Mouse (Mus musculus): ENCODE measurements around the gene Pdk4. TPM values are rescaled to one million over a fixed set of nuclear protein-coding genes. Genes with fewer than 3 reads are reported as not detected.

Gene Pdk4
- polyA plus RNA-seq, 1 experiment from 2014 or later = 0.86 TPM

DNA sequence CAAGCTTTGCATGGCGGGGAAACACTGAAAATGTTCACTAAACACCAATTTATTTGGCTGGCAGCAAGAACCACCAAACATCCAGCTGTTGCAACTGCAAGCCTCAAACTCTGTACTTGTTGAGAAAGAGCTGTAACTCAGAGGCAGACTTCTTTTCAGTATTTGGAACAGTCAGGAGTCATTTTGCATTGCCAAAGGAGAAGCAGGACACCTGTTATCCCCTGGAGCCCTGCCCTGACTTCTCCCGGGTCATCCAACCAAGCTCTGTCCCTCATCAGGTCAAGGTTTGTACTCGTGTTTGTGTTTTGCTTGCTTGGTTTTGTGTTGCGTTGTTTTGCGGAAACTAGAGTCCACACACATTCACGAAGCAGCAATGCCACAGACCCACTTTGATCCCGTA is 11.1 kb downstream of the Pdk4 start:
- H3K27ac ChIP-seq (replicated peaks) = no peak overlapping the region
- WGBS = 87% methylated on average over 7 of the region's 7 CpGs
- H3K9ac ChIP-seq (replicated peaks) = no peak overlapping the region
- no peaks in the 10 kb centered on the region for H3K4me1 ChIP-seq
- no peak overlapping the region for H3K4me3 ChIP-seq (replicated peaks)
- H3K4me2 ChIP-seq = no peak overlapping the region
- no peaks in the 10 kb centered on the region for H3K36me3 ChIP-seq
- H3K9me3 ChIP-seq (replicated peaks) = no peaks in the 10 kb centered on the region
- no peaks in the 10 kb centered on the region for H3K27me3 ChIP-seq (replicated peaks)
- ATAC-seq (ENCODE audit: low FRiP score) = no peak

DNA sequence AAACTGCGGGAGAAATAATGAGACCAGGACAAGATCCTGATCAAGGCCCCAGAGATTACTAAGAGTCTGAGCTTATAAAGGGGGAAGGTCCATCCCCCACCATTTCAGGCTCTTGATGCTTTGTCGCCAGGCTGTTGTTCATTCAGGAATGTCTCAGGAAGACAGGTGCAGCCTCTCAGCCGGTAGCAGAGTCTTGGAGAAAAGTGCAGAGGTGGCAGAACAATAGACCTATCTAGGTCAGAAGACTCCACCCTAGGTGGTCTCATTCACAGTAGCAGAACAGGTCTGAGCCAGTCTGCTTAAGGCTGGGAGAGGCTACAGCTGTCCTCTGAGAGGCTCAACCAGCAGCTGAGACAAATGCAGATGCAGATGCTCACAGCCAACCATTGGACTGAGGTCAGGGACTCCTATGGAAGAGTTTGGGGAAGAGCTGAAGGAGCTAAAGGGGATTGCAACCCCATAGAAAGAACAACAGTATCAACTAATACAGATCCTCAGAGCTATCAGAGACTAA is 13.8 kb downstream of the Pdk4 start:
- 72% methylated on average over 3 of the region's 3 CpGs for WGBS
- H3K4me1 ChIP-seq = no peaks in the 10 kb centered on the region
- H3K27ac ChIP-seq (replicated peaks) = no peak overlapping the region
- H3K9me3 ChIP-seq (replicated peaks) = no peaks in the 10 kb centered on the region
- no peaks in the 10 kb centered on the region for H3K36me3 ChIP-seq
- H3K9ac ChIP-seq (replicated peaks) = no peak overlapping the region
- H3K4me3 ChIP-seq (replicated peaks) = no peak overlapping the region
- no peaks in the 10 kb centered on the region for H3K27me3 ChIP-seq (replicated peaks)
- no peak overlapping the region for H3K4me2 ChIP-seq
- ATAC-seq (ENCODE audit: low FRiP score) = no peak

DNA sequence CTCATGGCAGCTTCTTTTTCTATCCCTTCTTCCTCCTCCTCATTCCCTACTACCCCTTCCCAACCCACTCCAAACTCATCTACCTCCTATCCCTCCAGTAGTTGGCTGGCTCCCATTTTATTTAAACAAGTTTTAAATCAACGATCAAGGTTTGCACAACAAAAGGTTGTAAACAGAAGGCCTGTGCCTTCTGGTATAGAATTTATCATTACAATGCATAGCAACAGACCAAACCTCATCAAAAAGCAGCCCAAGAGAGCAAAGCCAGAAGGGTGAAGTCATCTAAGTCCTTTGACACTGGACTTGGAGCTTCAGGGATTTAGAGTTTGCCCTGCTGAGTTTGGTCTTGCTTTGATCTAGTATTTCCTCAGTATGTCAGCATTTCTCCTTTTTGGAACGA is 15.0 kb downstream of the Pdk4 start:
- Histone ChIP-seq H3K27ac (replicated peaks) (no peak overlapping the region), H3K4me1 (no peaks in the 10 kb centered on the region), H3K27me3 (replicated peaks) (no peaks in the 10 kb centered on the region), H3K4me3 (replicated peaks) (no peak overlapping the region), H3K9me3 (replicated peaks) (no peaks in the 10 kb centered on the region), H3K4me2 (no peak overlapping the region), H3K9ac (replicated peaks) (no peak overlapping the region), H3K36me3 (no peaks in the 10 kb centered on the region)
- no peak for ATAC-seq (ENCODE audit: low FRiP score)
- 95% methylated on average over 2 of the region's 2 CpGs for WGBS

DNA sequence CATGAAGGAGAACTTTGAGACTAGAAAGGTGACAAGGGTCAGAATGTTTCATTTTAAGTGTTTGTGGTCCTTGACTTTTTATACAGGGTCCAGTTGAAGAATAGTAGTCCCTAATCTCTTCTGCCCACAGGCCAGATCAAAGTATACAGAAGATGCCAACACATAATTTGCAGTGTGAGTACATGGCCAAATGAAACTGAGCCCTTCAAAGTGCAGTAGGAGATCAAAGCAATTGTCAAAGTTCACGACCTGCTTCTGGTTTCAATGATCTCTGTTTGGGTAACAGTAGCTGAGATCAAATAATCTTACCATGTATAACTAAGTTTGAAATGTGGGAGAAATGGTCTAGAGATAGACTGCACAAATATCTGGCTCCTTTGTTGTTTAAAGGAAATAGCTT is 22.1 kb downstream of the Pdk4 start:
- no peaks in the 10 kb centered on the region for H3K36me3 ChIP-seq
- no peaks in the 10 kb centered on the region for H3K4me1 ChIP-seq
- no peak overlapping the region for H3K27ac ChIP-seq (replicated peaks)
- 63% methylated on average over 1 of the region's 1 CpGs for WGBS
- no peaks in the 10 kb centered on the region for H3K27me3 ChIP-seq (replicated peaks)
- no peak overlapping the region for H3K4me3 ChIP-seq (replicated peaks)
- H3K4me2 ChIP-seq = no peak overlapping the region
- no peak for ATAC-seq (ENCODE audit: low FRiP score)
- H3K9ac ChIP-seq (replicated peaks) = no peak overlapping the region
- H3K9me3 ChIP-seq (replicated peaks) = no peaks in the 10 kb centered on the region

DNA sequence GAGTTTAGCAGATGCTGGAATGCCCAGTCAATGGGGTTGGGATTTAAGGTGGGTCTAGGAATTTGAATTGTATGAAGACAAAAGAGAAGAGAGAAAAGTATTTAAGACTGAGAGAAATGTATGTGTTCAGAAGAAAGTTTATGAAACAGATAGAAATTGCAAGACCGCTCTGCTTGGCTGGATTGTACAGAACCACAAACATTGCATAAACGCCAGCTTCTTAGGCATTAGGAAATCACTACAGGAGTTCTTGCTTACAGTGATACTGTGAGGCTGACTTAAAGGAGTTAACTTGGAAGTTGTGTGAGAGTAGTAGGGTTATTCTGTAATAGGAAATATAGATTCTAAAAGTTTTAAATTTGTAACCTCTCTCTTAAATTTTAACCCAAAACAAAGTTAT is 23.4 kb downstream of the Pdk4 start:
- Histone ChIP-seq H3K36me3 (no peaks in the 10 kb centered on the region), H3K9me3 (replicated peaks) (no peaks in the 10 kb centered on the region)
- WGBS = 96% methylated on average over 2 of the region's 2 CpGs

DNA sequence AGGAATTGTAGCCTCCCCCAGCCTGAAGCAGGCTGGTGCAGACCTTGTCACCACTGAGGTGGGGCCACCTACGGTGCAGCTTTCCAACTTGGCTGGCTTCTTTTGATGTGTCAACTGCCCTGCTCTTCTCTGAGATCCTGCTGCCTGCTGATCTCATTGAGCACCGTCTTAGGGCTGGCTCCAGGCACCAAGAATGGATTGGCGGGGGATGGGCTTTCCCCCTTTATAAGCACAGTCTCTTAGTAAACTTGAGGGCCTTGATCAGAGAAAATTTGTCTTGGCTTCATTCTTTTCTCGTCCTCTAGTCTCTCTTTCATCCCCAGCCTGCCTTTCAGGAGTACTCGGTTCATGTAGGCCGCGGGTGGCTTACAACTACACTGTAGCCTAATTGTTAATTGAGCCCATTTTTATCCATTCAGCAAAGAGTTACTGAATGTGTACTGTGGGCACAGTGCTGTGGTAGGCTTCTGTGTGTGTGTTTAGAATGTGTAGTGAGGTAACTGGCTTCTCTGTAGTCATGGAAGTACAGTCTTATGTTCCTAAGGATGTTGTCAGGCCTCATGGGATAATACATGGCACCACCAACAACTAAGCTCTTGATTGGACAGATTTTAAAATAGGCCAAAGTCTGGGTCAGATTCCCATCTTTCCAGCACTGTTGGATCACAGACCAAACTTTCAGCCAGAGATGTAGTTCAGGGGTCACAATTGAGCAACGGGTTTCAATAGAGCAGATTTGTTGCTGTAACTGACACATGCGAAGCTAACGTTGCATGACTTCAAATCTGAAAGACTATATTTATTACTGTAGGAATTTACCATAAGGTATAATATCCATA is 25.4 kb downstream of the Pdk4 start:
- no peaks in the 10 kb centered on the region for H3K4me1 ChIP-seq
- no peaks in the 10 kb centered on the region for H3K9me3 ChIP-seq (replicated peaks)
- H3K27me3 ChIP-seq (replicated peaks) = no peaks in the 10 kb centered on the region
- H3K9ac ChIP-seq (replicated peaks) = no peak overlapping the region
- WGBS = 74% methylated on average over 10 of the region's 10 CpGs
- no peak overlapping the region for H3K4me3 ChIP-seq (replicated peaks)
- H3K36me3 ChIP-seq = no peaks in the 10 kb centered on the region
- ATAC-seq (ENCODE audit: low FRiP score) = no peak
- no peak overlapping the region for H3K4me2 ChIP-seq
- no peak overlapping the region for H3K27ac ChIP-seq (replicated peaks)

More for the DNA sequence above, 23.4 kb downstream of the Pdk4 start:
- Histone ChIP-seq H3K4me2 (no peak overlapping the region), H3K4me3 (replicated peaks) (no peak overlapping the region), H3K4me1 (no peaks in the 10 kb centered on the region), H3K27ac (replicated peaks) (no peak overlapping the region), H3K9ac (replicated peaks) (no peak overlapping the region), H3K27me3 (replicated peaks) (no peaks in the 10 kb centered on the region)
- no peak for ATAC-seq (ENCODE audit: low FRiP score)

DNA sequence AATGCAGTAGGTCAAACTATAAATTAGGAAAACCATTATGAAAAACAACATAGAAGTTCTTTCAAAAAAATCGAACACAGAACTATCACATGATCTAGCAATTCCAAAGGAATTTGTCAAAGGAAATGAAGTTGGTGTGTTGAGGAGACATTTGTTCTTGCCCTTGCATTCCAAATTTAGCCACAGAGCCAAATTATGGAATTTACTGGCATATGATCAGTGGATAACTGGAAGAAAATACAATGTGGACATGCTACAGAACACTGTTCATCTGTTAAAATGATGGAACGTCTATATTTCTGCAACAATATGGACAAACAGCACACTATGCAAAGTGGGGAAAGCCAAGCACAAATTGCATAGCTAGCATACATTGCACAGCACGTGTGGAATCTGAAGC is 40.3 kb downstream of the Pdk4 start:
- Histone ChIP-seq H3K27me3 (replicated peaks) (no peaks in the 10 kb centered on the region), H3K9me3 (replicated peaks) (no peaks in the 10 kb centered on the region), H3K4me2 (no peak overlapping the region), H3K9ac (replicated peaks) (no peak overlapping the region), H3K36me3 (no peaks in the 10 kb centered on the region), H3K4me1 (no peaks in the 10 kb centered on the region), H3K4me3 (replicated peaks) (no peak overlapping the region), H3K27ac (replicated peaks) (no peak overlapping the region)
- WGBS = 77% methylated on average over 3 of the region's 3 CpGs
- ATAC-seq (ENCODE audit: low FRiP score) = no peak

DNA sequence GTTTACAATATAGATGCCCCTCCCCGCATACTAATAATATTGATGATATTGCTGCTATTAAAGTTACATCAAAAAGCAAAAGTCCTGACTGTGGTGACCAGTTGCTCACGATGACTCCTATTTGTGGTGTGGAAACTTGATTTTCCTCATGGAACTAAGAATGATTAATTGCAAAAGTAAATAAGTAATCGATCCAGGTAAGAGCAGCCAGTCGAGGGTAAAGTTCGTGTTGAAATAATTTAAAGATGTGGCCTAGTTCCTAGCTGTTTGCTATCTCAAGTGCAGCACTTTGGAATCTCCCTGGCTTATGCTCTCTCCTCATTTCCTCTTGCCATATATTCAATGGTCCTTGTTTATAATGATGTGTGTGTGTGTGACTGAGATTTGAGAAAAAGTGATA is 46.2 kb downstream of the Pdk4 start:
- WGBS = 93% methylated on average over 5 of the region's 5 CpGs

DNA sequence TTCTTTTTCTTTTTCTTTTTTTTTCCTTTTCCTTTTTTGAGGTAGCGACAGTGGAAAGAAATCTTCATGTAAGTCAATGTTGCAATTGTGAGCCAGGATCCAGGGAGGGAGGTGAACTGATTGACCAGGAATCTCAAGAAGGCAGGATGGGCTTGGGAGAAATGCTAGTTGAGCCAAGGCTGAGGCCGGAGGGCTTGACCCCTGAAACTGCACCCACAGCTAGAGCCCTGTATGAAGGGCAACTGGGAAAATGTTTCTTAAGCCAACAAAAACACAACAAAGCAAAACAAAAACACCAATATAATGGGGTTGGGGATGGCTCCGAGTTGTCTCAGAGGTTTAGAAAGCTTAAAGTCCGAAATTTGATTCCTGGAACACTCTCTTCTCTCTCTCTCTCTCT is 47.7 kb downstream of the Pdk4 start:
- 75% methylated on average over 4 of the region's 4 CpGs for WGBS
- H3K9me3 ChIP-seq (replicated peaks) = no peaks in the 10 kb centered on the region
- H3K36me3 ChIP-seq = no peaks in the 10 kb centered on the region
- H3K27ac ChIP-seq (replicated peaks) = no peak overlapping the region
- no peak overlapping the region for H3K4me3 ChIP-seq (replicated peaks)
- no peaks in the 10 kb centered on the region for H3K4me1 ChIP-seq
- no peak overlapping the region for H3K4me2 ChIP-seq
- no peak overlapping the region for H3K9ac ChIP-seq (replicated peaks)
- no peaks in the 10 kb centered on the region for H3K27me3 ChIP-seq (replicated peaks)
- no peak for ATAC-seq (ENCODE audit: low FRiP score)

More for the DNA sequence above, 46.2 kb downstream of the Pdk4 start:
- Histone ChIP-seq H3K27ac (replicated peaks) (no peak overlapping the region), H3K27me3 (replicated peaks) (no peaks in the 10 kb centered on the region), H3K4me3 (replicated peaks) (no peak overlapping the region), H3K4me2 (no peak overlapping the region), H3K36me3 (no peaks in the 10 kb centered on the region), H3K9me3 (replicated peaks) (no peaks in the 10 kb centered on the region), H3K4me1 (no peaks in the 10 kb centered on the region), H3K9ac (replicated peaks) (no peak overlapping the region)
- no peak for ATAC-seq (ENCODE audit: low FRiP score)

DNA sequence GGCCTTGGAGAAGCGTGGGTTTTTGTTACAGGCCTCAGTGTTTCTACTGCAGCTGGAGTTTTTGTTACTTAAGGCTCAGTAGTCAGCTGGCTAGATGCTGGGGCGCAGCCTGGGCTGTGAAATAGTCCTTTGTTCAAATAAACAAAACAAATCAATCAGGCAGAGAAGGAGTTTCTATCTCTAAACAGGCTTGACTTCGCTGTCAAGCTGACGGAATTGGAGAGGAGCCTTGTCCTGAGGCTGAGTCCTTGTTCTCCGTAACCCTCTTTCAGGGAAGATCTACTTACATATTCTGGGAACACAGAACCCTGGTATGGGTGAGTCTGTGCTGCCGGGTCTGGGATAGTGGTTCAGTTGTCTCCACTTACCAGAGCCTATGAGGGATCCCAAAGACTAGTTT is 48.6 kb downstream of the Pdk4 start:
- H3K4me3 ChIP-seq (replicated peaks) = no peak overlapping the region
- H3K27ac ChIP-seq (replicated peaks) = no peak overlapping the region
- no peak overlapping the region for H3K9ac ChIP-seq (replicated peaks)
- no peak overlapping the region for H3K4me2 ChIP-seq
- H3K4me1 ChIP-seq = peaks cover 3% of the 10 kb centered on the region; the same call in 1 of the 2 replicates
- no peaks in the 10 kb centered on the region for H3K27me3 ChIP-seq (replicated peaks)
- no peaks in the 10 kb centered on the region for H3K9me3 ChIP-seq (replicated peaks)
- ATAC-seq (ENCODE audit: low FRiP score) = no peak
- WGBS = 39% methylated on average over 6 of the region's 6 CpGs
- no peaks in the 10 kb centered on the region for H3K36me3 ChIP-seq

DNA sequence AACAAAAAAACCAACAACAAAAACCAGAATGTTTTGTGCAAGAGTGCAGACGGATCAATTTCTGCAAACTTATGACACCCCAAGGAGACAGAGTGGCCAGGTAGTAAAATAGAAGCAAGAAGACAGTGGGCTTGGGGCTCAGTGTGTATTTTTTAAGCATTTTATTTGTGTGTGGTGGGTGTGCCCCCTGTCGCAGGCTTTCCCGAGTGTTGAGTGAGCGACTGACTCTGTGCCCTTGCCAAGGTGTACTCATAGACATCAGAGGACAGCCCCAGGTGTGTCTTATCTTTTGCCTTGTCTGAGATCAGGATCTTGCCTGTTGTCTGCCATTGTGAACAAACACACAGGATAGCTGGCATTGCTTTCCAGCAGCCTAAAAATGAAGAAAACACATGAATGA is 49.1 kb downstream of the Pdk4 start:
- Histone ChIP-seq H3K27ac (replicated peaks) (no peak overlapping the region), H3K36me3 (no peaks in the 10 kb centered on the region), H3K9ac (replicated peaks) (no peak overlapping the region), H3K4me1 (peaks cover 4% of the 10 kb centered on the region; the same call in 1 of the 2 replicates), H3K9me3 (replicated peaks) (no peaks in the 10 kb centered on the region), H3K4me2 (no peak overlapping the region), H3K27me3 (replicated peaks) (no peaks in the 10 kb centered on the region), H3K4me3 (replicated peaks) (no peak overlapping the region)
- no peak for ATAC-seq (ENCODE audit: low FRiP score)
- 89% methylated on average over 4 of the region's 4 CpGs for WGBS

DNA sequence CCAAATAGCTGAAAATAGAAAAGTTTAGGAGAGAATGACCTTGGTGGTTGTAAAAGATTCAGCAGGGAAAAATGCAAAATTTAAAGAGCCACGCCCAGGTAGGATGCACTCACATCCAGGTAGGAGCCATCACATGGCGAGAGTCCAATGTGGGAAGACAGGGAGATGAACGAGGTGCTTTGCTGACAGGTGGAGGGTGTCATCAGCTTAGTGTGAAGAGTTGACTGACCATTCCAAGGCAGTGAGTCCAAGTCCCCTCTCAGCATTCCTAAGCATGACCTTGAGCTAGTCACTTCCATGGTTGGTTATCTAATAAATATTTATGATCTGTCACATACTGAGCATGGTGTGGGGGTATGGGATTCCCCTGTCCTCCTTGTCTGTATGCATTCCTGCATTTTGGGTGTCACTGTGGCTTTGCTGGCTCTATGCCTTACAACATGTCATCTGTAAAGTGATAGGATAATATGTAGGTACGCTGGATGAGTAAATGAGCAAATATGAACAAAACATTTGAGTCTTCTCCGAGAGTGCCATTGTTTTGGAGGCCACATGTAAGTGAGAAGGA is 51.7 kb downstream of the Pdk4 start:
- no peaks in the 10 kb centered on the region for H3K9me3 ChIP-seq (replicated peaks)

More for the DNA sequence above, 51.7 kb downstream of the Pdk4 start:
- Histone ChIP-seq H3K4me1 (peaks cover 4% of the 10 kb centered on the region; the same call in 1 of the 2 replicates), H3K4me2 (no peak overlapping the region), H3K4me3 (replicated peaks) (no peak overlapping the region), H3K27me3 (replicated peaks) (no peaks in the 10 kb centered on the region), H3K27ac (replicated peaks) (no peak overlapping the region), H3K36me3 (no peaks in the 10 kb centered on the region), H3K9ac (replicated peaks) (no peak overlapping the region)
- 91% methylated on average over 5 of the region's 5 CpGs for WGBS
- ATAC-seq (ENCODE audit: low FRiP score) = no peak

Measured in neural tube, embryonic 15.5 days (tissue).